In the genomic region with DNA sequence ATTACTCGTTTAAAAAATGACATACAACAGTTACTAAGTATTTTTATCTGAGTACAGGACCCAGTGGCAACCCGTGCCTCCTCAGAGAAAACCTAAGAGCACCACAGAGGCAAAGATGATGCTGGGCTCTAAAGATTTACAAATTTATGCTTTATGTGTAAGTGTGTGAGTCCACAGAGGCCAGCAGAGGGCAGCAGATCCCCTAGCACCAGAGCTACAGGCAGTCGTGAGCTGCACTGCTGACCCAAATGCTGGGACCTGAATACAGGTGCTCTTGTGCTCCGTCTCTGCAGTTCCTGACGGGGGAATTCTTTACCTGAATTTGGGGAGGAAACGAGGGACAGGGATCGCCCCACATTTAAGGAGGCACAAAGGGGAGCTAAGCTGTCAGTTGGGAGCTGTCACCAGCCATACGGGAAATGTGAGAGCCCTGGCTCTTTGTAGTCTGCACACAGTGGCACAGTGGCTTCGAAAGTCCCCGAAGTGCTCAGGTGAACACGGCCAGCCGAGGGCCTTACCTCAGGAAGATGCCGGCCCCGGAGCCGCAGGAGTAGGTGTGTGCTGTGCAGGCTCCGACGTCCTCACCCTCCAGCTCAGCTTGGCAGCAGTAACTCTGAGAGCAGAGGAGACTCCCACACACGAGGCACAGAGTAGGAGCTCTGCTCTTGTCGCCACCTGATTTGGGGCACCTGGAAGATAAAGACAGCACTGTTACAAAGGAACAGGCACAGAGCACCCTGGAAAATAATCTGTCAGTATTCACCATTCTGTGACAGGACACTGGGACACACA, we compare ENCODE assay signal across 8 mouse cellular contexts. TPM values are rescaled to one million over a fixed set of nuclear protein-coding genes. Genes with fewer than 3 reads are reported as not detected.
DNase-seq lines count a peak whose midpoint lies in the region; ATAC-seq and TF ChIP-seq lines count a peak whose summit lies in the region.

No protein-coding gene starts in this region.

- H3K9ac ChIP-seq in heart, postnatal 0 days (replicated peaks; ENCODE audit: low read depth, low read length): no peak overlapping the region
- H3K9ac ChIP-seq in heart, embryonic 11.5 days (ENCODE audit: low read depth, low read length): no peak overlapping the region
- no peak overlapping the region for H3K9ac ChIP-seq in stomach, embryonic 16.5 days (ENCODE audit: low read length)

- H3K27ac ChIP-seq in heart, postnatal 0 days (ENCODE audit: low read depth): no peak overlapping the region
- no peak overlapping the region for H3K27ac ChIP-seq in heart, embryonic 11.5 days (ENCODE audit: low read depth, low read length)
- H3K27ac ChIP-seq in layer of hippocampus, adult 2 months: peak overlapping the region; percentile 48; the same call in 1 of the 2 replicates
- peak overlapping the region; percentile 9; the same call in 1 of the 2 replicates for H3K27ac ChIP-seq in stomach, embryonic 16.5 days (ENCODE audit: low read length)

- no peak overlapping the region for H3K4me3 ChIP-seq in heart, postnatal 0 days (ENCODE audit: low read depth, low read length)
- H3K4me3 ChIP-seq in heart, embryonic 11.5 days (ENCODE audit: low read depth, low read length): no peak overlapping the region
- H3K4me3 ChIP-seq in E14TG2a.4 (replicated peaks; ENCODE audit: low read length): no peak overlapping the region; the same call in 1 of the 2 replicates
- no peak overlapping the region for H3K4me3 ChIP-seq in layer of hippocampus, adult 2 months
- H3K4me3 ChIP-seq in stomach, embryonic 16.5 days (replicated peaks; ENCODE audit: low read length): no peak overlapping the region

- H3K4me2 ChIP-seq in heart, postnatal 0 days (ENCODE audit: low read depth, low read length): no peak overlapping the region
- no peak overlapping the region for H3K4me2 ChIP-seq in heart, embryonic 11.5 days
- H3K4me2 ChIP-seq in stomach, embryonic 16.5 days (ENCODE audit: low read depth, low read length): no peak overlapping the region

- H3K4me1 ChIP-seq in heart, postnatal 0 days (ENCODE audit: control insufficient read depth, insufficient read depth): no peaks in the 10 kb centered on the region
- H3K4me1 ChIP-seq in heart, embryonic 11.5 days (ENCODE audit: control insufficient read depth, insufficient read depth, low read length): no peaks in the 10 kb centered on the region
- H3K4me1 ChIP-seq in E14TG2a.4 (replicated peaks; ENCODE audit: low read depth, low read length): peaks cover 47% of the 10 kb centered on the region
- no peaks in the 10 kb centered on the region for H3K4me1 ChIP-seq in stomach, embryonic 16.5 days (ENCODE audit: control insufficient read depth, insufficient read depth, low read length)

- TF ChIP-seq POLR2A in brain, embryonic 14.5 days (IDR thresholded peaks at IDR 0.05; ENCODE audit: borderline replicate concordance, extremely low read depth, insufficient read depth, insufficient read length, poor library complexity, severe bottlenecking): no peak

- DNase-seq in heart, postnatal 0 days (ENCODE audit: low spot score): peak; percentile 25
- DNase-seq in brain, embryonic 14.5 days (ENCODE audit: low read depth): peak; percentile 76
- DNase-seq in fibroblast of lung, adult 2 months (ENCODE audit: low read depth): peak; percentile 44
- DNase-seq in layer of hippocampus, adult 2 months (ENCODE audit: low spot score in 2 of 2): peak; percentile 44 to 64

- no peak for ATAC-seq in heart, postnatal 0 days (ENCODE audit: insufficient read depth, low read depth)
- no peak for ATAC-seq in heart, embryonic 11.5 days (replicated peaks; ENCODE audit: insufficient number of reproducible peaks, low FRiP score, low TSS enrichment)
- ATAC-seq in megakaryocyte, adult 5-6 weeks (ENCODE audit: poor library complexity, severe bottlenecking): peak; percentile 51; the same call in 1 of the 2 replicates
- ATAC-seq in stomach, embryonic 16.5 days (ENCODE audit: insufficient read depth, low FRiP score): peak; percentile 52; the same call in 1 of the 2 replicates

- no peaks in the 10 kb centered on the region for H3K27me3 ChIP-seq in heart, postnatal 0 days (ENCODE audit: control insufficient read depth, insufficient read depth, low read length)
- H3K27me3 ChIP-seq in heart, embryonic 11.5 days (ENCODE audit: control insufficient read depth, insufficient read depth, low read length): no peaks in the 10 kb centered on the region
- no peaks in the 10 kb centered on the region for H3K27me3 ChIP-seq in E14TG2a.4 (ENCODE audit: insufficient read depth, low read length)
- no peaks in the 10 kb centered on the region for H3K27me3 ChIP-seq in stomach, embryonic 16.5 days (ENCODE audit: control insufficient read depth, insufficient read depth, low read length)

- H3K9me3 ChIP-seq in heart, postnatal 0 days (replicated peaks; ENCODE audit: control insufficient read depth, low read length): no peaks in the 10 kb centered on the region
- H3K9me3 ChIP-seq in heart, embryonic 11.5 days (replicated peaks; ENCODE audit: control insufficient read depth, low read length): no peaks in the 10 kb centered on the region
- no peaks in the 10 kb centered on the region for H3K9me3 ChIP-seq in E14TG2a.4 (ENCODE audit: low read length)
- no peaks in the 10 kb centered on the region for H3K9me3 ChIP-seq in stomach, embryonic 16.5 days (replicated peaks; ENCODE audit: control insufficient read depth, low read length)

- WGBS in heart, postnatal 0 days: 78% methylated on average over 19 of the region's 19 CpGs
- WGBS in heart, embryonic 11.5 days (ENCODE audit: insufficient replicate concordance): 80% methylated on average over 19 of the region's 19 CpGs
- WGBS in stomach, embryonic 16.5 days: 83% methylated on average over 19 of the region's 19 CpGs

- TF ChIP-seq CTCF in heart, postnatal 0 days (IDR thresholded peaks at IDR 0.05; ENCODE audit: low read depth): peak; percentile 67
- TF ChIP-seq CTCF in E14TG2a.4 (conservative IDR thresholded peaks at IDR 0.05; ENCODE audit: low read length): peak; percentile 71
- TF ChIP-seq CTCF in brain, embryonic 14.5 days (IDR thresholded peaks at IDR 0.05; ENCODE audit: borderline replicate concordance, extremely low read depth, insufficient read depth, insufficient read length): peak; percentile 80
- peak; percentile 85 for TF ChIP-seq CTCF in layer of hippocampus, adult 2 months (conservative IDR thresholded peaks at IDR 0.05)

- no peak for TF ChIP-seq EP300 in heart, postnatal 0 days (IDR thresholded peaks at IDR 0.05; ENCODE audit: low read depth)

- peaks cover 99% of the 10 kb centered on the region for H3K36me3 ChIP-seq in heart, postnatal 0 days (replicated peaks; ENCODE audit: control insufficient read depth, insufficient read depth, low read length)
- peaks cover 45% of the 10 kb centered on the region for H3K36me3 ChIP-seq in heart, embryonic 11.5 days (ENCODE audit: control insufficient read depth, insufficient read depth, low read length)
- H3K36me3 ChIP-seq in E14TG2a.4 (ENCODE audit: insufficient read depth, low read length): peaks cover 82% of the 10 kb centered on the region
- H3K36me3 ChIP-seq in stomach, embryonic 16.5 days (ENCODE audit: control insufficient read depth, insufficient read depth, low read length): peaks cover 52% of the 10 kb centered on the region

RNA-seq across cellular contexts. Expression of a gene that starts 23.5 kb away (rescaled TPM):
- total RNA-seq in heart, postnatal 0 days (2014; rRNA removed; ENCODE audit: low replicate concordance): not detected in 2 replicates
- not detected in 2 replicates for polyA plus RNA-seq in heart, postnatal 0 days (2015; fragmentation: Nextera tagmentation; extraction: Ambion mirVana)
- polyA plus RNA-seq in heart, embryonic 11.5 days (2014; fragmentation: Nextera tagmentation; extraction: Ambion mirVana): not detected in 2 replicates
- polyA plus RNA-seq in brain, embryonic 14.5 days (2012; rRNA removed): 0.03 TPM in 1 of 2 replicates, not detected in the other
- total RNA-seq in layer of hippocampus, adult 2 months (2021): not detected
- total RNA-seq in megakaryocyte, adult 5-6 weeks (2015): not detected in 2 replicates
- not detected in 2 replicates for total RNA-seq in megakaryocyte, adult 5-6 weeks (2017)
- polyA plus RNA-seq in stomach, embryonic 16.5 days (2015; fragmentation: Nextera tagmentation; extraction: Ambion mirVana): not detected in 2 replicates

RNA-seq across cellular contexts. Expression of a gene that starts 43.3 kb away (rescaled TPM):
- 37.8 and 44.8 TPM in 2 replicates for total RNA-seq in heart, postnatal 0 days (2014; rRNA removed; ENCODE audit: low replicate concordance)
- polyA plus RNA-seq in heart, postnatal 0 days (2015; fragmentation: Nextera tagmentation; extraction: Ambion mirVana): 43.6 and 43.7 TPM in 2 replicates
- 53.4 and 54.1 TPM in 2 replicates for polyA plus RNA-seq in heart, embryonic 11.5 days (2014; fragmentation: Nextera tagmentation; extraction: Ambion mirVana)
- polyA plus RNA-seq in brain, embryonic 14.5 days (2012; rRNA removed): 33.7 and 40.8 TPM in 2 replicates
- total RNA-seq in layer of hippocampus, adult 2 months (2021): 10 to 100 TPM; 27.3 to 36.3 TPM
- total RNA-seq in megakaryocyte, adult 5-6 weeks (2015): 8.6 and 13.5 TPM in 2 replicates
- total RNA-seq in megakaryocyte, adult 5-6 weeks (2017): 10.8 and 13.3 TPM in 2 replicates
- 25.8 and 34.8 TPM in 2 replicates for polyA plus RNA-seq in stomach, embryonic 16.5 days (2015; fragmentation: Nextera tagmentation; extraction: Ambion mirVana)

Comparison
In these comparisons a context has a peak if more than half of its experiments do, and no peak if none do; other contexts are left out.
1. ATAC-seq: peak in megakaryocyte, adult 5-6 weeks (single experiment) and stomach, embryonic 16.5 days (single experiment); none in heart, postnatal 0 days (single experiment) and heart, embryonic 11.5 days (single experiment).
2. DNase-seq: peak in every context shown above with its lines; median percentile 76 in brain, embryonic 14.5 days; 54 in layer of hippocampus, adult 2 months; 44 in fibroblast of lung, adult 2 months; 25 in heart, postnatal 0 days.
3. H3K27ac ChIP-seq: peak in layer of hippocampus, adult 2 months (single experiment) and stomach, embryonic 16.5 days (single experiment); none in heart, postnatal 0 days (single experiment) and heart, embryonic 11.5 days (single experiment).
4. Peak in every context shown above with its lines, with median percentiles within 50 percentile points of each other: CTCF ChIP-seq.